Mouse (Mus musculus) brain, embryonic 14.5 days (tissue): ENCODE measurements around the gene Nlrp9b. TPM values are rescaled to one million over a fixed set of nuclear protein-coding genes. Genes with fewer than 3 reads are reported as not detected.
"Not testable (repeated sequence)": the region's sequence is repeated elsewhere in the genome, so short reads cannot be mapped to it uniquely, and the experiment has no call there.

ENCODE experiments used
- DNase-seq: peaks from one replicate; pipeline ENCODE4 v3.0.0-alpha.2; 2011; ENCODE audit warnings: low read depth
- CTCF ChIP-seq: fragments of 200-500 bp; IDR thresholded peaks from 2 replicates; pipeline ENCODE4 v1.5.1; 2012; ENCODE audit warnings: inconsistent platforms, mild to moderate bottlenecking, moderate library complexity, borderline replicate concordance; ENCODE audit not compliant: insufficient read depth, insufficient read length; ENCODE audit errors: extremely low read depth
- POLR2A ChIP-seq: fragments of 200-500 bp; IDR thresholded peaks from 2 replicates; pipeline ENCODE4 v1.6.1; 2012; ENCODE audit warnings: mild to moderate bottlenecking, inconsistent platforms, borderline replicate concordance; ENCODE audit not compliant: poor library complexity, insufficient read depth, insufficient read length, severe bottlenecking; ENCODE audit errors: extremely low read depth
- polyA plus RNA-seq: library from polyadenylated mRNA; depleted of rRNA; stranded (reverse); fragments of >200 nt; gene quantifications from 2 replicates; pipeline ENCODE4 v1.2.3, GENCODE M21; 2012; rRNA removed

Gene Nlrp9b
- polyA plus RNA-seq, result not detected in 2 replicates

- not testable (repeated sequence) for DNase-seq
Measured at GRCm38 (mm10) chr7:19991165-19991564, at the start of gene Nlrp9b. Gene Nlrp9b, plus strand, starts transcription at chr7:19991465.

- TF ChIP-seq CTCF (no peak), POLR2A (no peak)
- no peak for DNase-seq
Measured at GRCm38 (mm10) chr7:19944709-19945108, 46.6 kb upstream of the Nlrp9b start.

GRCm38 (mm10) chr7:19945201-19945600 lies 46.1 kb upstream of the Nlrp9b start:
- no peak for DNase-seq
- TF ChIP-seq POLR2A, result no peak
- no peak for TF ChIP-seq CTCF

DNA sequence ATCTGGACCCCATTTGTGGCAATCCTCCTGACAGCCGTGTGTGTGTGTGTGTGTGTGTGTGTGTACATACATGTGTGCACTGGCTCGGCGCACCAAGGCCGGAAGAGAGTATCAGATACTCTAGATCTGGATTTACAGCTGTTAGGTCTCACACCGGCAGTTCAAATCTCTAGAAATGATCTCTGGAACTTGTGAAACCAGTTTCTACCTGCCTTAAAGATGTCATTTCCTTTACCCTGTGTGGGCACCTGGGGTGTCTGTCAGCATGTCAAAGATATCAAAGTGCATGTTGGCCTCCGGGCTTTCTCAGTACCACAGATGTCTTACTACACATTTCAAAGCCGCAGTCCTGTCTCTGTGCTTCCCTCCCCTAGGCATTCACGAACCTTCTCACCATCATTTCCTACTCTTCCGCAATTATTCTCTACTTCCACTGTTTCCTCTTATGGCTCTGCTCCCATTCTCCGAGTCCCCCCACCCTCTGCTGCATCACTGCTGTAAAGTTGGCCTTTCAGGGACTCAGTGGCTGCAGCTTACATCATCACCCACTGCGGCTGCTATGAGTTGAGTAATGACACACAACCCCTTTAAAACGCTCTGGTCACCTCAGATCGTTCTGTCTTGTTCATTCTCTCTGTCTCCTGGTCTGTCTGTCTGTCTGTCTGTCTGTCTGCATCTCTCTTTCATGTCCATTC lies 45.3 kb upstream of the Nlrp9b start:
- no peak for DNase-seq
- TF ChIP-seq POLR2A, result no peak
- no peak for TF ChIP-seq CTCF

GRCm38 (mm10) chr7:19948956-19949355 lies 42.3 kb upstream of the Nlrp9b start:
- no peak for TF ChIP-seq CTCF
- no peak for TF ChIP-seq POLR2A
- no peak for DNase-seq

DNA sequence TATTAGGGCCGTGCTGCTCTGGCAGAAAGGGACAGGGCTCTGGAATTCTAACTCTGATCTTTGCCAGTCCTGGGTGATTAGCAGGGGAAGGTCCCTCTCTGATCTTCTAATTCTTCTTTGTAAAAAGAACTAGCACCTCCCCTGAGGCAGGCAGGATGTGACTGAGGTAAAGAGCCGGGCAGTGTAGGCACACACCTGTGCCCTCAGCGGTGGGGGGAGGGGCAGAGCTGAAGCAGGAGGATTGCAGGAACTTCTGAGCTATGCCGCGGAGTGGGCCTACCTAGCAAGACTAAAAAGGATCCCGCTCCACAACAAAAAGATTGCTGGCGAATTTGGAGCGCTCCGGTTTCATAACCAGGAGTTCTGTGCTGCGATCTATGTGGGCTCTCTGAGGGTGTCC lies 41.3 kb upstream of the Nlrp9b start:
- no peak for TF ChIP-seq POLR2A
- TF ChIP-seq CTCF, result no peak
- no peak for DNase-seq

- no peak for DNase-seq
Measured at GRCm38 (mm10) chr7:19950589-19950988, 40.7 kb upstream of the Nlrp9b start, which contains the start of gene Igsf23. Gene Igsf23, minus strand, starts transcription at chr7:19950756.

DNA sequence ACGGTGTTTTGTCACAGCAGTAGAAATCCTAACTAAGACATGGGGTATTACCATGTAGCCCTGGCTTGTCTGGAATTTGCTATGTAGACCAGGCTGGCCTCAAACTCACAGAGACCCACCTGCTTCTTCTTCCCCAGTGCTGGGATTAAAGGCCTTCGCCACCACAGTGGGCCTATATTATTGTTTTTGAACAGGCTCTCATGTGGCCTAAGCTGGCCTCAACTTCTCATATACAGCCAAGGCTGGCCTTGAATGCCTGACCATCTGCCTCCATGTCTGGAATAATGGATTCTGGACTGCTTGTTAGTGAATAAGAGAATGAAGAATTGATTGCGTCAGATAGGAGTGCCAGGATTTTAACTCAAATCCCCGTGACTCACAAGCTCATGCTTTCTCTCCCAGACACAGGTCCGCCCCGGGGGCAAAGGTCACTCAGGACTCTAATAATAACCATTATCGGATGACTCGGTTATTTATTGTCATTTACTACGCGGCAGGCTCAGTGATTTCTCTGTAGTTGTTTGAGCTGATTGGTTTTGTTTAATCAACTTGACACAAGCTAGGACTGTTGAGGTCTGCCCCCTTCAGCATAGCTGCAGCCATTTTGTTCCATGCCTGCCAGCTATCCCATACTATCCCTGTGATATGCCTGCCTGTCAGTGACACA lies 38.8 kb upstream of the Nlrp9b start:
- DNase-seq, result peak; percentile 4
- TF ChIP-seq CTCF, result no peak
- no peak for TF ChIP-seq POLR2A

More at GRCm38 (mm10) chr7:19950589-19950988, 40.7 kb upstream of the Nlrp9b start, which contains the start of gene Igsf23:
- no peak for TF ChIP-seq CTCF
- TF ChIP-seq POLR2A, result no peak

- DNase-seq, result no peak
- no peak for TF ChIP-seq CTCF
- no peak for TF ChIP-seq POLR2A
Measured at GRCm38 (mm10) chr7:19953054-19953453, 38.2 kb upstream of the Nlrp9b start.

- DNase-seq, result no peak
- TF ChIP-seq POLR2A (no peak), CTCF (no peak)
Measured at GRCm38 (mm10) chr7:19955861-19956260, 35.4 kb upstream of the Nlrp9b start.

- peak; percentile 87 for DNase-seq
- TF ChIP-seq CTCF (peak; percentile 85), POLR2A (no peak)
Measured at GRCm38 (mm10) chr7:19956341-19956781, 34.9 kb upstream of the Nlrp9b start.

DNA sequence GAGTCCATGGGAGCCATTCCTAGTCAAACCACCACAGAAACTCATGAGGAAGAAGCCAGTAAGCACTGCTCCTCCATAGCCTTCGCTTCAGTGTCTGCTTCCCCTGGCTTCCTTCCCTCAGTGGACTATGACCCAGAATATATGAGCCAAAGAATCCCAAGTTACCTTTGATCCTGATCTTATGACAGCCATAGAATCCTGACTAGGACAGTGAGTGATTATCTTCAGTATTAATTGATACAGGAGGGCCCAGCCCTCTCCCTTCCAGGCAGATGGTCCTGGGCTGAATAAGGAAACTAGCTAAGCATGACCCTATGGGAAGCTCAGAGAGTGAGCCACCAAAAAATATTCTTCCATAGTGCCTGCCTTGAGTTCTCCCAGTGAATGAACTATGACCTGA lies 28.8 kb upstream of the Nlrp9b start:
- TF ChIP-seq CTCF (no peak), POLR2A (no peak)
- DNase-seq, result no peak
